Mouse (Mus musculus) testis, adult 2 months (tissue): ENCODE results near the gene Gm15517. TPM values are rescaled to one million over a fixed set of nuclear protein-coding genes. Genes with fewer than 3 reads are reported as not detected.

ENCODE experiments used
- H3K27ac ChIP-seq: fragments of 200-500 bp; 2 replicates; pipeline ENCODE4 v1.5.1; 2012; ENCODE audit warnings: low read depth, low read length; ENCODE audit not compliant: control insufficient read depth, insufficient read depth
- H3K27me3 ChIP-seq: fragments of 200-500 bp; 2 replicates; pipeline ENCODE4 v1.6.1; 2012; ENCODE audit warnings: mild to moderate bottlenecking, low read length, moderate library complexity; ENCODE audit not compliant: control insufficient read depth, insufficient read depth
- H3K36me3 ChIP-seq: fragments of 200-500 bp; 2 replicates; pipeline ENCODE4 v1.6.1; 2012; ENCODE audit warnings: mild to moderate bottlenecking, low read length; ENCODE audit not compliant: control insufficient read depth, insufficient read depth
- H3K4me1 ChIP-seq: fragments of 200-500 bp; 2 replicates; pipeline ENCODE4 v1.6.1; 2012; ENCODE audit warnings: low read length; ENCODE audit not compliant: control insufficient read depth, insufficient read depth
- H3K4me3 ChIP-seq: fragments of 200-500 bp; 2 replicates; pipeline ENCODE4 v1.5.1; 2012; ENCODE audit warnings: low read depth, mild to moderate bottlenecking, low read length, moderate library complexity, mixed read lengths; ENCODE audit not compliant: control insufficient read depth
- CTCF ChIP-seq: fragments of 200-500 bp; IDR thresholded peaks from 2 replicates; pipeline ENCODE4 v1.5.1; 2012; ENCODE audit warnings: low read depth, mild to moderate bottlenecking, inconsistent platforms, low read length, moderate library complexity; ENCODE audit not compliant: control insufficient read depth, insufficient read depth, insufficient replicate concordance
- POLR2A ChIP-seq: fragments of 200-500 bp; IDR thresholded peaks from 2 replicates; pipeline ENCODE4 v1.6.1; 2012; ENCODE audit warnings: low read depth, mild to moderate bottlenecking, inconsistent platforms, low read length, moderate library complexity; ENCODE audit not compliant: control insufficient read depth
- polyA plus RNA-seq: library from polyadenylated mRNA; depleted of rRNA; stranded (reverse); fragments of >200 nt; gene quantifications from 2 replicates; pipeline ENCODE4 v1.2.3, GENCODE M21; 2012

The Gm15517 gene
- polyA plus RNA-seq, 1 experiment: 3,148 TPM

- no peak for TF ChIP-seq POLR2A
- no peak for TF ChIP-seq CTCF
- Histone ChIP-seq H3K4me3 (peak overlapping the region; percentile 70), H3K36me3 (no peaks in the 10 kb centered on the region), H3K27me3 (no peaks in the 10 kb centered on the region), H3K4me1 (no peaks in the 10 kb centered on the region; the same call in 1 of the 2 replicates), H3K27ac (no peak overlapping the region)
Observed at GRCm38 (mm10) chr7:44271309-44271708, 10.1 kb downstream of the Gm15517 start.

- Histone ChIP-seq H3K27me3 (no peaks in the 10 kb centered on the region), H3K4me1 (no peaks in the 10 kb centered on the region; the same call in 1 of the 2 replicates), H3K4me3 (peak overlapping the region; percentile 57), H3K27ac (no peak overlapping the region), H3K36me3 (no peaks in the 10 kb centered on the region)
- no peak for TF ChIP-seq POLR2A
Observed at GRCm38 (mm10) chr7:44272546-44272945, 11.3 kb downstream of the Gm15517 start.

- Histone ChIP-seq H3K36me3 (no peaks in the 10 kb centered on the region), H3K4me3 (peak overlapping the region; percentile 22), H3K4me1 (no peaks in the 10 kb centered on the region; the same call in 1 of the 2 replicates), H3K27me3 (no peaks in the 10 kb centered on the region), H3K27ac (no peak overlapping the region)
- TF ChIP-seq POLR2A: no peak
- no peak for TF ChIP-seq CTCF
Observed at GRCm38 (mm10) chr7:44273446-44273845, 12.2 kb downstream of the Gm15517 start.

- Histone ChIP-seq H3K4me1 (no peaks in the 10 kb centered on the region; the same call in 1 of the 2 replicates), H3K36me3 (no peaks in the 10 kb centered on the region), H3K27me3 (no peaks in the 10 kb centered on the region), H3K27ac (no peak overlapping the region), H3K4me3 (peak overlapping the region; percentile 22)
- TF ChIP-seq POLR2A (no peak), CTCF (no peak)
Observed at GRCm38 (mm10) chr7:44274096-44274495, 12.8 kb downstream of the Gm15517 start.

- Histone ChIP-seq H3K27me3 (no peaks in the 10 kb centered on the region), H3K36me3 (no peaks in the 10 kb centered on the region), H3K4me1 (no peaks in the 10 kb centered on the region; the same call in 1 of the 2 replicates), H3K4me3 (no peak overlapping the region), H3K27ac (no peak overlapping the region)
- TF ChIP-seq CTCF: no peak
- no peak for TF ChIP-seq POLR2A
Observed at GRCm38 (mm10) chr7:44275546-44275945, 14.3 kb downstream of the Gm15517 start.

- no peak for TF ChIP-seq CTCF
- TF ChIP-seq POLR2A: no peak
- Histone ChIP-seq H3K36me3 (no peaks in the 10 kb centered on the region), H3K27me3 (no peaks in the 10 kb centered on the region), H3K4me1 (no peaks in the 10 kb centered on the region; the same call in 1 of the 2 replicates), H3K27ac (no peak overlapping the region), H3K4me3 (no peak overlapping the region)
Observed at GRCm38 (mm10) chr7:44276461-44277249, 15.4 kb downstream of the Gm15517 start.

- no peaks in the 10 kb centered on the region for H3K27me3 ChIP-seq
- no peak overlapping the region for H3K27ac ChIP-seq
- no peaks in the 10 kb centered on the region for H3K36me3 ChIP-seq
- H3K4me1 ChIP-seq: no peaks in the 10 kb centered on the region; the same call in 1 of the 2 replicates
- no peak overlapping the region for H3K4me3 ChIP-seq
- TF ChIP-seq CTCF (peak; percentile 37; the same call in 1 of the 2 replicates), POLR2A (no peak)
Observed at GRCm38 (mm10) chr7:44277250-44277622, 16.0 kb downstream of the Gm15517 start.
